Mouse (Mus musculus) stomach, embryonic 16.5 days (tissue): ENCODE results near the gene Ank. TPM values are rescaled to one million over a fixed set of nuclear protein-coding genes. Genes with fewer than 3 reads are reported as not detected.
"Not testable (repeated sequence)": the region's sequence is repeated elsewhere in the genome, so short reads cannot be mapped to it uniquely, and the experiment has no call there.

Source experiments
- ATAC-seq: fragments of 200-750 bp; cut with Nextera tagmentation; 2 replicates; pipeline ENCODE4 v1.8.0; 2017; ENCODE audit warnings: moderate number of reproducible peaks, moderate TSS enrichment; ENCODE audit not compliant: insufficient read depth, low FRiP score
- H3K27ac ChIP-seq: fragments of 300-500 bp; sonication (generic); 2 replicates; pipeline ENCODE4 v1.5.1; 2014; ENCODE audit warnings: low read length
- H3K27me3 ChIP-seq: fragments of 300-500 bp; sonication (generic); 2 replicates; pipeline ENCODE4 v1.6.1; 2014; ENCODE audit warnings: low read length, control low read depth, mixed read lengths; ENCODE audit not compliant: control insufficient read depth, insufficient read depth
- H3K36me3 ChIP-seq: fragments of 300-500 bp; sonication (generic); 2 replicates; pipeline ENCODE4 v1.6.1; 2014; ENCODE audit warnings: low read length; ENCODE audit not compliant: control insufficient read depth, insufficient read depth
- H3K4me1 ChIP-seq: fragments of 300-500 bp; sonication (generic); 2 replicates; pipeline ENCODE4 v1.6.1; 2014; ENCODE audit warnings: low read length, control low read depth, mixed read lengths; ENCODE audit not compliant: control insufficient read depth, insufficient read depth
- H3K4me2 ChIP-seq: fragments of 300-500 bp; sonication (generic); 2 replicates; pipeline ENCODE4 v1.6.1; 2014; ENCODE audit warnings: low read depth, low read length, mixed read lengths
- H3K4me3 ChIP-seq: fragments of 300-500 bp; sonication (generic); replicated peaks from 2 replicates; pipeline ENCODE4 v1.5.1; 2014; ENCODE audit warnings: mild to moderate bottlenecking, low read length
- H3K9ac ChIP-seq: fragments of 300-500 bp; sonication (generic); 2 replicates; pipeline ENCODE4 v1.6.1; 2014; ENCODE audit warnings: low read length
- H3K9me3 ChIP-seq: fragments of 300-500 bp; sonication (generic); replicated peaks from 2 replicates; pipeline ENCODE4 v1.6.1; 2016; ENCODE audit warnings: low read length, control low read depth; ENCODE audit not compliant: control insufficient read depth
- WGBS: fragments of 180-500 bp; shearing (Covaris S2); extraction: QIAGEN DNeasy Blood & Tissue Kit; methylation state at CpG from one replicate; pipeline ENCODE4 v1.1.7; 2014; 5-methylcytosine and 5-hydroxymethylcytosine counted together
- polyA plus RNA-seq: library from polyadenylated mRNA; unstranded; fragments of >200 nt; fragmentation: Nextera tagmentation; extraction: Ambion mirVana; gene quantifications from 2 replicates; pipeline ENCODE4 v1.2.1, GENCODE M21; 2015

Gene Ank
- polyA plus RNA-seq, 1 experiment from 2014 or later, result 8.2 TPM

- Histone ChIP-seq H3K27ac (no peak overlapping the region), H3K9ac (no peak overlapping the region), H3K4me2 (no peak overlapping the region), H3K4me1 (no peaks in the 10 kb centered on the region), H3K9me3 (no peaks in the 10 kb centered on the region), H3K4me3 (no peak overlapping the region), H3K36me3 (no peaks in the 10 kb centered on the region), H3K27me3 (no peaks in the 10 kb centered on the region)
- WGBS, result 88% methylated on average over 7 of the region's 7 CpGs
- no peak for ATAC-seq
These were observed 25.4 kb upstream of the Ank start for GRCm38 (mm10) chr15:27441053-27441452.

- Histone ChIP-seq H3K4me2 (no peak overlapping the region), H3K9ac (no peak overlapping the region), H3K27ac (no peak overlapping the region), H3K4me3 (no peak overlapping the region), H3K9me3 (no peaks in the 10 kb centered on the region), H3K4me1 (no peaks in the 10 kb centered on the region), H3K36me3 (no peaks in the 10 kb centered on the region), H3K27me3 (no peaks in the 10 kb centered on the region)
- ATAC-seq, result no peak
- 56% methylated on average over 4 of the region's 4 CpGs for WGBS
These were observed 24.9 kb upstream of the Ank start for GRCm38 (mm10) chr15:27441529-27441928.

- H3K9me3 ChIP-seq, result no peaks in the 10 kb centered on the region
- no peaks in the 10 kb centered on the region for H3K4me1 ChIP-seq
- H3K27me3 ChIP-seq, result no peaks in the 10 kb centered on the region
- no peak for ATAC-seq
- H3K9ac ChIP-seq, result no peak overlapping the region
- WGBS, result 50% methylated on average over 5 of the region's 5 CpGs
- H3K27ac ChIP-seq, result no peak overlapping the region
- no peak overlapping the region for H3K4me2 ChIP-seq
- no peaks in the 10 kb centered on the region for H3K36me3 ChIP-seq
- no peak overlapping the region for H3K4me3 ChIP-seq
These were observed 24.5 kb upstream of the Ank start for GRCm38 (mm10) chr15:27441951-27442350.

GRCm38 (mm10) chr15:27444772-27445347 is 21.6 kb upstream of the Ank start:
- 77% methylated on average over 9 of the region's 9 CpGs for WGBS

GRCm38 (mm10) chr15:27450689-27451088 is 15.8 kb upstream of the Ank start:
- Histone ChIP-seq H3K4me1 (no peaks in the 10 kb centered on the region), H3K9me3 (no peaks in the 10 kb centered on the region), H3K9ac (no peak overlapping the region), H3K4me2 (no peak overlapping the region), H3K27me3 (no peaks in the 10 kb centered on the region), H3K27ac (no peak overlapping the region), H3K4me3 (no peak overlapping the region), H3K36me3 (no peaks in the 10 kb centered on the region)
- WGBS, result 61% methylated on average over 5 of the region's 5 CpGs
- ATAC-seq, result no peak

More at GRCm38 (mm10) chr15:27444772-27445347, 21.6 kb upstream of the Ank start:
- Histone ChIP-seq H3K27ac (no peak overlapping the region), H3K9me3 (no peaks in the 10 kb centered on the region), H3K9ac (no peak overlapping the region), H3K36me3 (no peaks in the 10 kb centered on the region), H3K4me1 (no peaks in the 10 kb centered on the region), H3K4me2 (no peak overlapping the region), H3K4me3 (no peak overlapping the region), H3K27me3 (no peaks in the 10 kb centered on the region)
- ATAC-seq, result no peak; the same call in 1 of the 2 replicates

GRCm38 (mm10) chr15:27451760-27452159 is 14.7 kb upstream of the Ank start:
- H3K4me1 ChIP-seq, result no peaks in the 10 kb centered on the region
- no peaks in the 10 kb centered on the region for H3K9me3 ChIP-seq
- H3K9ac ChIP-seq, result no peak overlapping the region
- no peak overlapping the region for H3K4me3 ChIP-seq
- H3K27ac ChIP-seq, result no peak overlapping the region
- WGBS, result 87% methylated on average over 3 of the region's 3 CpGs
- no peak overlapping the region for H3K4me2 ChIP-seq
- no peak for ATAC-seq
- H3K27me3 ChIP-seq, result no peaks in the 10 kb centered on the region
- H3K36me3 ChIP-seq, result no peaks in the 10 kb centered on the region

GRCm38 (mm10) chr15:27452496-27452895 is 14.0 kb upstream of the Ank start:
- no peaks in the 10 kb centered on the region for H3K36me3 ChIP-seq
- no peak overlapping the region for H3K4me3 ChIP-seq
- H3K4me1 ChIP-seq, result no peaks in the 10 kb centered on the region
- ATAC-seq, result no peak
- H3K4me2 ChIP-seq, result no peak overlapping the region
- H3K9me3 ChIP-seq, result no peaks in the 10 kb centered on the region
- H3K9ac ChIP-seq, result no peak overlapping the region
- WGBS, result 71% methylated on average over 9 of the region's 9 CpGs
- no peaks in the 10 kb centered on the region for H3K27me3 ChIP-seq
- H3K27ac ChIP-seq, result no peak overlapping the region

- Histone ChIP-seq H3K4me3 (no peak overlapping the region), H3K4me1 (no peaks in the 10 kb centered on the region), H3K36me3 (no peaks in the 10 kb centered on the region), H3K4me2 (no peak overlapping the region), H3K27me3 (no peaks in the 10 kb centered on the region), H3K9ac (no peak overlapping the region), H3K27ac (no peak overlapping the region), H3K9me3 (no peaks in the 10 kb centered on the region)
- 75% methylated on average over 2 of the region's 2 CpGs for WGBS
- ATAC-seq, result no peak
These were observed 9.5 kb upstream of the Ank start for GRCm38 (mm10) chr15:27457001-27457400.

GRCm38 (mm10) chr15:27459781-27460180 is 6.7 kb upstream of the Ank start:
- not testable (repeated sequence) for H3K36me3 ChIP-seq, ATAC-seq

More at GRCm38 (mm10) chr15:27459781-27460180, 6.7 kb upstream of the Ank start:
- not testable (repeated sequence) for H3K9me3 ChIP-seq, H3K9ac ChIP-seq, H3K4me1 ChIP-seq, H3K4me3 ChIP-seq, H3K27ac ChIP-seq, H3K27me3 ChIP-seq, H3K4me2 ChIP-seq
- WGBS, result 47% methylated on average over 14 of the region's 14 CpGs
